Mouse (Mus musculus) heart, postnatal 0 days (tissue): ENCODE data around the gene Retreg3. TPM values are rescaled to one million over a fixed set of nuclear protein-coding genes. Genes with fewer than 3 reads are reported as not detected.
A peak's percentile ranks its signal among the peaks of the same experiment; 100 is the strongest.

Experiments
- ATAC-seq: fragments of 200-750 bp; cut with Nextera tagmentation; 2 replicates; pipeline ENCODE4 v1.8.0; 2017; ENCODE audit warnings: low read depth, moderate number of reproducible peaks, moderate library complexity; ENCODE audit not compliant: insufficient read depth
- DNase-seq: peaks from one replicate; pipeline ENCODE4 v3.0.0-alpha.2; 2016; ENCODE audit warnings: low spot score
- H3K27ac ChIP-seq: fragments of 300-500 bp; sonication (generic); 2 replicates; pipeline ENCODE4 v1.5.1; 2014; ENCODE audit warnings: low read depth, mild to moderate bottlenecking
- H3K27me3 ChIP-seq: fragments of 300-500 bp; sonication (generic); 2 replicates; pipeline ENCODE4 v1.6.1; 2014; ENCODE audit warnings: low read length, mixed read lengths; ENCODE audit not compliant: control insufficient read depth, insufficient read depth
- H3K36me3 ChIP-seq: fragments of 300-500 bp; sonication (generic); replicated peaks from 2 replicates; pipeline ENCODE4 v1.6.1; 2014; ENCODE audit warnings: low read length, mixed read lengths; ENCODE audit not compliant: control insufficient read depth, insufficient read depth
- H3K4me1 ChIP-seq: fragments of 300-500 bp; sonication (generic); 2 replicates; pipeline ENCODE4 v1.6.1; 2014; ENCODE audit warnings: antibody characterized with exemption; ENCODE audit not compliant: control insufficient read depth, insufficient read depth
- H3K4me2 ChIP-seq: fragments of 300-500 bp; sonication (generic); 2 replicates; pipeline ENCODE4 v1.6.1; 2014; ENCODE audit warnings: low read depth, mild to moderate bottlenecking, low read length, moderate library complexity
- H3K4me3 ChIP-seq: fragments of 300-500 bp; sonication (generic); 2 replicates; pipeline ENCODE4 v1.5.1; 2014; ENCODE audit warnings: low read depth, low read length
- H3K9ac ChIP-seq: fragments of 300-500 bp; sonication (generic); replicated peaks from 2 replicates; pipeline ENCODE4 v1.6.1; 2014; ENCODE audit warnings: low read depth, low read length, mixed read lengths
- H3K9me3 ChIP-seq: fragments of 300-500 bp; sonication (generic); replicated peaks from 2 replicates; pipeline ENCODE4 v1.6.1; 2016; ENCODE audit warnings: low read length; ENCODE audit not compliant: control insufficient read depth
- CTCF ChIP-seq: IDR thresholded peaks from 2 replicates; pipeline ENCODE4 v1.5.1; 2016; ENCODE audit warnings: antibody characterized with exemption, control low read depth, low read depth
- EP300 ChIP-seq: IDR thresholded peaks from 2 replicates; pipeline ENCODE4 v1.6.1; 2016; ENCODE audit warnings: antibody characterized with exemption, low read depth
- WGBS: fragments of 180-500 bp; shearing (Covaris S2); extraction: QIAGEN DNeasy Blood & Tissue Kit; methylation state at CpG from one replicate; pipeline ENCODE4 v1.1.7; 2014; 5-methylcytosine and 5-hydroxymethylcytosine counted together
- polyA plus RNA-seq: library from polyadenylated mRNA; unstranded; fragments of >200 nt; fragmentation: Nextera tagmentation; extraction: Ambion mirVana; gene quantifications from 2 replicates; pipeline ENCODE4 v1.2.1, GENCODE M21; 2015
- total RNA-seq: library from RNA; depleted of rRNA; stranded (reverse); fragments of >200 nt; gene quantifications from 2 replicates; pipeline ENCODE4 v1.2.3, GENCODE M21; 2014; ENCODE audit warnings: low replicate concordance

Retreg3 gene
- total and polyA plus RNA-seq, 2 experiments from 2014 or later, result 11.3 to 47.6 TPM

- Histone ChIP-seq H3K4me3 (no peak overlapping the region), H3K9me3 (no peaks in the 10 kb centered on the region), H3K27me3 (no peaks in the 10 kb centered on the region), H3K9ac (no peak overlapping the region; the same call in 1 of the 2 replicates), H3K4me1 (peaks cover 37% of the 10 kb centered on the region), H3K4me2 (no peak overlapping the region), H3K36me3 (peaks cover 31% of the 10 kb centered on the region), H3K27ac (0 out of 2 replicates have a peak overlapping the region, but pooled peaks have one; percentile 83)
- TF ChIP-seq CTCF, result no peak
- TF ChIP-seq EP300, result no peak
- DNase-seq (no peak), ATAC-seq (no peak)
- 64% methylated on average over 14 of the region's 14 CpGs for WGBS
These were observed 64.3 kb downstream of the Retreg3 start for GRCm38 (mm10) chr11:101055418-101055817.

DNA sequence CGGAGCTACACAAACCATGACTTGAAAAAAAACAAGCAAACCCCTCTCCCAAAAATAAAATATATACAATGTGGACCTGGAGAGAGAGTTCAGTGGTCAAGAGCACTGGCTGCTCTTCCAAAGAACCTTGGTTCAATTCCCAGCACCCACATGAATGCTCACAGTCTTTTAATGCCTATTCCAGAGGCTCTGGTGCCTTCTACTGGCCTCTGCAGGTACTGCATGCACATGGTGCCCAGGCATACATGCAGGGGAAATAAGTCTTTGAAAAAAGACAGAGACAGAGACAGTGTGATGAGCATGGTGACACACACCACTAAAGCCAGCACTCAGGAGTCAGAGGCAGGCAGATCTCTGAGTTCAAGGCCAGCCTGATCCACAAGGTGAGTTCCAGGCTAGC is 65.7 kb downstream of the Retreg3 start:
- Histone ChIP-seq H3K36me3 (peaks cover 45% of the 10 kb centered on the region), H3K4me2 (no peak overlapping the region), H3K9me3 (no peaks in the 10 kb centered on the region), H3K9ac (no peak overlapping the region), H3K27ac (no peak overlapping the region), H3K4me1 (peaks cover 24% of the 10 kb centered on the region), H3K4me3 (no peak overlapping the region), H3K27me3 (no peaks in the 10 kb centered on the region)
- ATAC-seq, result no peak
- TF ChIP-seq CTCF (peak; percentile 32), EP300 (no peak)
- WGBS, result 100% methylated on average over 1 of the region's 1 CpGs
- no peak for DNase-seq

GRCm38 (mm10) chr11:101052751-101053473 is 66.8 kb downstream of the Retreg3 start:
- Histone ChIP-seq H3K4me1 (peaks cover 18% of the 10 kb centered on the region), H3K9me3 (no peaks in the 10 kb centered on the region), H3K27me3 (no peaks in the 10 kb centered on the region), H3K4me3 (no peak overlapping the region), H3K4me2 (no peak overlapping the region), H3K27ac (peak overlapping the region; percentile 59), H3K9ac (no peak overlapping the region), H3K36me3 (peaks cover 56% of the 10 kb centered on the region)
- TF ChIP-seq CTCF (no peak), EP300 (no peak)
- ATAC-seq (no peak), DNase-seq (no peak)
- WGBS, result 80% methylated on average over 10 of the region's 10 CpGs

- no peak for DNase-seq
- Histone ChIP-seq H3K27ac (no peak overlapping the region), H3K9me3 (no peaks in the 10 kb centered on the region), H3K27me3 (no peaks in the 10 kb centered on the region), H3K9ac (no peak overlapping the region), H3K4me1 (peaks cover 7% of the 10 kb centered on the region; the same call in 1 of the 2 replicates), H3K36me3 (peaks cover 69% of the 10 kb centered on the region), H3K4me3 (no peak overlapping the region), H3K4me2 (no peak overlapping the region)
- ATAC-seq, result no peak
- 69% methylated on average over 8 of the region's 8 CpGs for WGBS
- TF ChIP-seq EP300 (no peak), CTCF (no peak)
These were observed 68.1 kb downstream of the Retreg3 start for GRCm38 (mm10) chr11:101051617-101052016.

- Histone ChIP-seq H3K4me3 (no peak overlapping the region), H3K27me3 (no peaks in the 10 kb centered on the region), H3K27ac (0 out of 2 replicates have a peak overlapping the region, but pooled peaks have one; percentile 0), H3K36me3 (peaks cover 74% of the 10 kb centered on the region), H3K9ac (no peak overlapping the region), H3K9me3 (no peaks in the 10 kb centered on the region), H3K4me2 (no peak overlapping the region), H3K4me1 (peaks cover 2% of the 10 kb centered on the region; the same call in 1 of the 2 replicates)
- WGBS, result 60% methylated on average over 6 of the region's 6 CpGs
- no peak for TF ChIP-seq CTCF
- no peak for TF ChIP-seq EP300
- ATAC-seq (peak; percentile 42; the same call in 1 of the 2 replicates), DNase-seq (no peak)
These were observed 68.6 kb downstream of the Retreg3 start for GRCm38 (mm10) chr11:101051051-101051493.

DNA sequence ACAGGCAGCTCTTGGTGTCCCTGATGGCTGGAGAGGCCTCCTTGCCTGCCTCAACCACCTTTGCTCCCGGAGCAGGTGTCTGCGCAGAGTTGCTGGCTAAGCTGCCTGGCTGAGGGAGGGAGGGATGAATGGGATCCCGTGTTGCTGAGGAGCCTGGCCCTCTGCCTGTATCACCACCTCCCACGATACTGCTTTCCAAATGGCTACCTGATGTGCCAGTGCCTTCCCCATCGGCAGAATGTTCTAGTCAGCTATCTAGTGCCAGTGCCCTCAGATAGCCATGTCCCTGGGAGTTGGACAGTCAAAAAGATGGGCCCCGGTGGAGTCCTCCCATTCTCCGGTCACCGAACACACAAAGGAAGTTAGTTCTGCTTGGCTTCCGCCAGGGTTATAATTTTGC is 69.3 kb downstream of the Retreg3 start:
- Histone ChIP-seq H3K27me3 (no peaks in the 10 kb centered on the region), H3K4me2 (no peak overlapping the region), H3K9me3 (no peaks in the 10 kb centered on the region), H3K4me1 (no peaks in the 10 kb centered on the region), H3K9ac (no peak overlapping the region), H3K27ac (no peak overlapping the region), H3K4me3 (no peak overlapping the region), H3K36me3 (peaks cover 76% of the 10 kb centered on the region)
- ATAC-seq (no peak), DNase-seq (no peak)
- 79% methylated on average over 9 of the region's 9 CpGs for WGBS
- TF ChIP-seq EP300 (no peak), CTCF (no peak)
